Mouse (Mus musculus) ES-E14 (cell line): ENCODE measurements around the gene Disc1. TPM values are rescaled to one million over a fixed set of nuclear protein-coding genes. Genes with fewer than 3 reads are reported as not detected.

Source experiments
- DNase-seq: peaks from one replicate; pipeline ENCODE4 v3.0.0-alpha.2; 2013; ENCODE audit warnings: low read depth, low spot score
- H3K27ac ChIP-seq: 2 replicates; pipeline ENCODE4 v1.5.1; 2012; ENCODE audit warnings: low read depth, mild to moderate bottlenecking, low read length, moderate library complexity, mixed read lengths; ENCODE audit not compliant: poor library complexity, insufficient read depth, severe bottlenecking
- H3K36me3 ChIP-seq: 2 replicates; pipeline ENCODE4 v1.6.1; 2012; ENCODE audit warnings: mild to moderate bottlenecking, low read length, moderate library complexity, mixed read lengths; ENCODE audit not compliant: control insufficient read depth, poor library complexity, insufficient read depth, severe bottlenecking
- H3K4me1 ChIP-seq, 2 experiments: fragments of 150-350 bp in 1 of 2; sonication (generic) in 1 of 2; 2 replicates each; pipeline ENCODE4 v1.6.1; 2012; ENCODE audit warnings: low read length in 2 of 2, mild to moderate bottlenecking in 1 of 2, mixed read lengths in 1 of 2; ENCODE audit not compliant: control insufficient read depth in 2 of 2, insufficient read depth in 2 of 2, poor library complexity in 1 of 2
- H3K4me3 ChIP-seq, 2 experiments: fragments of 150-350 bp in 1 of 2; sonication (generic) in 1 of 2; 2 replicates each; pipeline ENCODE4 v1.5.1; 2012; ENCODE audit warnings: low read length in 2 of 2, low read depth in 1 of 2, mild to moderate bottlenecking in 1 of 2, mixed read lengths in 1 of 2; ENCODE audit not compliant: insufficient read depth in 1 of 2, poor library complexity in 1 of 2, severe bottlenecking in 1 of 2
- H3K9ac ChIP-seq: 2 replicates; pipeline ENCODE4 v1.6.1; 2012; ENCODE audit warnings: low read depth, mild to moderate bottlenecking, low read length, mixed read lengths; ENCODE audit not compliant: poor library complexity, insufficient read depth, severe bottlenecking
- H3K9me3 ChIP-seq: fragments of 150-350 bp; sonication (generic); 2 replicates; pipeline ENCODE4 v1.6.1; 2012; ENCODE audit warnings: low read depth, mild to moderate bottlenecking, low read length; ENCODE audit not compliant: control insufficient read depth, insufficient read depth
- CHD2 ChIP-seq: IDR thresholded peaks from 2 replicates; pipeline ENCODE4 v1.6.1; 2014; ENCODE audit warnings: mild to moderate bottlenecking, low read depth, low read length, inconsistent platforms
- HCFC1 ChIP-seq: IDR thresholded peaks from 2 replicates; pipeline ENCODE4 v1.6.1; 2012; ENCODE audit warnings: low read length, inconsistent platforms, borderline replicate concordance; ENCODE audit not compliant: insufficient read depth
- MAFK ChIP-seq: IDR thresholded peaks from 2 replicates; pipeline ENCODE4 v1.6.1; 2014; ENCODE audit warnings: mild to moderate bottlenecking, low read depth, low read length, inconsistent platforms; ENCODE audit not compliant: insufficient read depth
- ZC3H11A ChIP-seq: IDR thresholded peaks from 2 replicates; pipeline ENCODE4 v1.6.1; 2012; ENCODE audit warnings: low read depth, mild to moderate bottlenecking, inconsistent platforms, low read length, borderline replicate concordance
- ZNF384 ChIP-seq: IDR thresholded peaks from 2 replicates; pipeline ENCODE4 v1.6.1; 2012; ENCODE audit warnings: low read depth, low read length, inconsistent platforms
- in situ Hi-C, 2 experiments: fragments of 600-800 bp; cut with MboI; formaldehyde crosslinking; loops; one replicate each; pipeline ENCODE4 v1.15.1; 2025; ENCODE audit warnings: low sequenced_read_pairs in 2 of 2, inconsistent platforms in 1 of 2; ENCODE audit not compliant: unreplicated experiment in 2 of 2
- total RNA-seq: library from RNA; depleted of rRNA; stranded (reverse); fragments of 300-350 nt; gene quantifications from 2 replicates; pipeline ENCODE4 v1.2.3, GENCODE M21; 2012; rRNA removed

Disc1 gene
- 1.5 and 2.7 TPM in 2 replicates for total RNA-seq

GRCm38 (mm10) chr8:125053505-125054435, at the start of gene Disc1:
Gene Disc1, plus strand, starts transcription at chr8:125054195.
- Histone ChIP-seq H3K9ac (peak within 1 kb of the TSS; percentile 52), H3K9me3 (no peaks in the 10 kb centered on the region), H3K36me3 (no peaks in the 10 kb centered on the region), H3K27ac (no peak within 1 kb of the TSS), H3K4me3 (peak within 1 kb of the TSS; percentile 69 to 72), H3K4me1 (peaks cover 0 to 4% of the 10 kb centered on the region in 2 experiments; a peak in 2 of 4 replicates)
- DNase-seq = no peak
- in situ Hi-C loops = no loop called here
- TF ChIP-seq ZC3H11A (no peak), ZNF384 (no peak), MAFK (no peak), HCFC1 (no peak), CHD2 (no peak)

GRCm38 (mm10) chr8:125012695-125013627, 41.0 kb upstream of the Disc1 start, which contains the start of gene Tsnax:
Gene Tsnax, plus strand, starts transcription at chr8:125012997.
- H3K4me3 ChIP-seq = peak within 1 kb of the TSS; percentile 85 to 86
- H3K27ac ChIP-seq = no peak within 1 kb of the TSS
- H3K9me3 ChIP-seq = no peaks in the 10 kb centered on the region
- peaks cover 0 to 3% of the 10 kb centered on the region in 2 experiments; a peak in 1 of 4 replicates for H3K4me1 ChIP-seq
- in situ Hi-C loops = no loop called here
- peak within 1 kb of the TSS; percentile 79 for H3K9ac ChIP-seq
- H3K36me3 ChIP-seq = peaks cover 3% of the 10 kb centered on the region; the same call in 1 of the 2 replicates
- peak; percentile 68 for DNase-seq
- TF ChIP-seq ZNF384 (no peak), MAFK (no peak), CHD2 (no peak), HCFC1 (peak; percentile 82)

- Histone ChIP-seq H3K36me3 (peaks cover 13% of the 10 kb centered on the region), H3K4me1 (no peaks in the 10 kb centered on the region)
Measured at GRCm38 (mm10) chr8:125024085-125024484, 29.9 kb upstream of the Disc1 start.

DNA sequence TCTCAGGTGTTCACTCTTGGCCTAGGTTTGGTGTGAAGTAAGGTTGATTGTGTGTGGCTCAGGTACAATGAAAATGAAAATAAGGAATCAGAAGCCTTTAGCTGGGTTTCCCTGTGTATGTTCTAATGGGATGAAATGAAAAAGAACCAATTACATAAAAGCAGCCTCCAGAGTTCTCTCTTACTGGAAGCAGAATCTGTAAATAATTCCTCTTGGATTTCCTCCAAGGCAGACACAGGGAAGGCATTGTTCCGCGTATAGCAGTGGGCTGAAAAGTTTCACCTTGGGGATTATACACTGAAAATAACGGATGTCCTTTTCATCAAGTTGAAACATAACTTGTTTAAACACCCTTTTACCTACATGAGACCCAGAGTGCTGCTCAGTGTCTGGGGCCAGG, 26.8 kb upstream of the Disc1 start:
- in situ Hi-C loops = no loop called here
- Histone ChIP-seq H3K4me3 (no peak overlapping the region), H3K4me1 (peaks cover 0 to 1% of the 10 kb centered on the region in 2 experiments; a peak in 1 of 4 replicates), H3K9ac (no peak overlapping the region), H3K27ac (no peak overlapping the region), H3K9me3 (no peaks in the 10 kb centered on the region), H3K36me3 (peaks cover 17% of the 10 kb centered on the region)
- DNase-seq = no peak
- no peak for TF ChIP-seq ZC3H11A
- TF ChIP-seq MAFK = no peak
- TF ChIP-seq HCFC1 = no peak
- no peak for TF ChIP-seq CHD2
- TF ChIP-seq ZNF384 = no peak

More at GRCm38 (mm10) chr8:125024085-125024484, 29.9 kb upstream of the Disc1 start:
- in situ Hi-C loops = no loop called here
- no peak for TF ChIP-seq CHD2
- TF ChIP-seq ZNF384 = no peak
- no peak for TF ChIP-seq HCFC1
- no peak for TF ChIP-seq ZC3H11A
- no peak for TF ChIP-seq MAFK
- DNase-seq = no peak
- no peaks in the 10 kb centered on the region for H3K9me3 ChIP-seq
- H3K9ac ChIP-seq = no peak overlapping the region
- H3K27ac ChIP-seq = no peak overlapping the region
- no peak overlapping the region for H3K4me3 ChIP-seq
